Mouse (Mus musculus): ENCODE results near the gene Taf4. TPM values are rescaled to one million over a fixed set of nuclear protein-coding genes. Genes with fewer than 3 reads are reported as not detected.

Taf4 gene
- polyA plus RNA-seq, 1 experiment from 2014 or later = 4.9 TPM

DNA sequence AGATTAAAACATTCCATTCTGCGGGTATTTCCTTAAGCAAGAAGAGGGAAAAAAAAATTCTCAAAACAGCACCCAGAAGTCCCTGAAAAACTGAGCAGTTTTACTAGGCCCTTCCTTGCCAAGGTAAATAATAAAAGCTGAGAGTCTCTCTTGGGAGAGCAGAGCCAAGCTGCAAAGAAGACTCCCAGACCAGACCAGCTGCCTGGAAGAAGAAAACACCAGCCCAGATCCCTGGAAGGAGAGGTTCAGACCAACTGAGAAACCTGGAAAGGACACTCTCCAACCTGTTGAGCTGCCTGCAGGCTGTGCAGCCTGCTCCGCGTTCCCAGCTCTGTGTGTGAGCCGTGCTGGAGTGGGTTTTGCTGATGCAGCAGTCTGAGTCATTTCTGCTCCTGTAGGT, 41.2 kb upstream of the Taf4 start:
- ATAC-seq (replicated peaks; ENCODE audit: low FRiP score) = no peak
- Histone ChIP-seq H3K9ac (ENCODE audit: low read depth, low read length) (no peak overlapping the region), H3K4me3 (ENCODE audit: low read depth, low read length) (no peak overlapping the region), H3K27ac (ENCODE audit: low read depth, low read length) (no peak overlapping the region), H3K4me1 (replicated peaks; ENCODE audit: control insufficient read depth, insufficient read depth, low read length) (no peaks in the 10 kb centered on the region), H3K27me3 (replicated peaks; ENCODE audit: control insufficient read depth, insufficient read depth, low read length) (peaks cover 8% of the 10 kb centered on the region; the same call in 1 of the 2 replicates), H3K36me3 (ENCODE audit: control insufficient read depth, insufficient read depth, low read length) (no peaks in the 10 kb centered on the region), H3K9me3 (ENCODE audit: control insufficient read depth, low read length) (no peaks in the 10 kb centered on the region), H3K4me2 (no peak overlapping the region)
- no peak for DNase-seq (ENCODE audit: low spot score)
- WGBS = 69% methylated on average over 4 of the region's 4 CpGs

DNA sequence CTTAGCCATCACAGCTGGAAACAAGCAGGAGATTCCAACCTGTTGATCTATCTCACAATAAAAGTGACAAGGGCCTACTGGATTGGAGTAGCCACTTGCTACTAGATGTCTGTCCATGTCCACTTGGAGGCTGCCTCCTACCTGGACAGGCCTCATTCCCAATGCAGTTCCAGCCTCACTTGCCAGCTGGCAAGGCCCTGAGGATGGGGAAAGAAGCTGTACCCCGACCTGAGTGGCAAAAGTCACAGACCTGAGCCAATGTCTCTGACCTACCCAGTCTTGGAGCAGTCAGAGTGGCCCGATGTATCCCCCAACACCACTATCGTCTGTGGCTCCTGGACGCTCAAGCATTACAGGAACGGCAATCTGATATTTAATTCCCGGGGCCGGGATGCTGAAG, 37.2 kb upstream of the Taf4 start:
- H3K27ac ChIP-seq (ENCODE audit: low read depth, low read length) = no peak overlapping the region
- no peak overlapping the region for H3K4me3 ChIP-seq (ENCODE audit: low read depth, low read length)
- ATAC-seq (replicated peaks; ENCODE audit: low FRiP score) (no peak), DNase-seq (ENCODE audit: low spot score) (no peak)
- no peaks in the 10 kb centered on the region for H3K4me1 ChIP-seq (replicated peaks; ENCODE audit: control insufficient read depth, insufficient read depth, low read length)
- no peaks in the 10 kb centered on the region for H3K9me3 ChIP-seq (ENCODE audit: control insufficient read depth, low read length)
- no peak overlapping the region for H3K4me2 ChIP-seq
- H3K36me3 ChIP-seq (ENCODE audit: control insufficient read depth, insufficient read depth, low read length) = no peaks in the 10 kb centered on the region
- H3K27me3 ChIP-seq (replicated peaks; ENCODE audit: control insufficient read depth, insufficient read depth, low read length) = no peaks in the 10 kb centered on the region
- WGBS = 81% methylated on average over 7 of the region's 7 CpGs
- H3K9ac ChIP-seq (ENCODE audit: low read depth, low read length) = no peak overlapping the region

DNA sequence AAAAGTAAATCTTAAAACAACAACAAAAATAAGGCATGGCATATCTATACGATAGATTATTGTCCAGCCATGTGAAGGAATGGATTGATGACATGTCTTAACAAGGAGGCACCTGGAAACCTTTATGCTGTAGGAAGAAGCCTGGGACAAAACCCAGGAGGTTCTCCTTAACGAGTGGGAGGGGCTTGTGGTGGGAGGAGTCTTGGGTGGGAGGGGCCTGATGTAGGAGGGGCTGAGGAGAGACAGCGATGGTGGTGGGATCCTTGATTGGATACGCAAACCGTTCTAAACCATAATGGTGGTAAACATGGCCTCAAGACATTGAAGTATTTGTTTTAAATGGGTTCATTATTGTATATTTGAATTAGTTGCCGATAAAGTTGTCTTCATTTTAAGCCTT, 34.9 kb upstream of the Taf4 start:
- ATAC-seq (replicated peaks; ENCODE audit: low FRiP score) (no peak), DNase-seq (ENCODE audit: low spot score) (peak; percentile 25)
- no peak overlapping the region for H3K9ac ChIP-seq (ENCODE audit: low read depth, low read length)
- no peak overlapping the region for H3K4me2 ChIP-seq
- no peak overlapping the region for H3K27ac ChIP-seq (ENCODE audit: low read depth, low read length)
- no peaks in the 10 kb centered on the region for H3K36me3 ChIP-seq (ENCODE audit: control insufficient read depth, insufficient read depth, low read length)
- H3K4me3 ChIP-seq (ENCODE audit: low read depth, low read length) = no peak overlapping the region
- H3K4me1 ChIP-seq (replicated peaks; ENCODE audit: control insufficient read depth, insufficient read depth, low read length) = no peaks in the 10 kb centered on the region
- WGBS = 81% methylated on average over 6 of the region's 6 CpGs
- no peaks in the 10 kb centered on the region for H3K9me3 ChIP-seq (ENCODE audit: control insufficient read depth, low read length)
- 0 out of 2 replicates have a peak, but pooled peaks cover under 1% of the 10 kb centered on the region for H3K27me3 ChIP-seq (replicated peaks; ENCODE audit: control insufficient read depth, insufficient read depth, low read length)

DNA sequence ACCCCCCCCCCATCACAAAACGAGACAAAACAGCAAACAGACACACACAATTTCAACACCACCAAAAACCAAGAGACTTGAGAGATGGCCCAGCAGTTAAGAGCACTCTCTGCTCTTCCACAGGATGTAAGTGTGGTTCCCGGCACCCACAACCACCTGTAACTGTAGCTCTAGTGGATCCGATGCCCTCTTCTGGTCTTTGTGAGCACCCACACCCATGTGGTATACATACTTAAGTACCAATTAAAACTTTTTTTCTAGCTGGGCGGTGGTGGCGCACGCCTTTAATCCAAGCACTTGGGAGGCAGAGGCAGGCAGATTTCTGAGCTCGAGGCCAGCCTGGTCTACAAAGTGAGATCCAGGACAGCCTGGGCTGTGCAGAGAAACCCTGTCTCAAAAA, 34.2 kb upstream of the Taf4 start:
- Histone ChIP-seq H3K36me3 (ENCODE audit: control insufficient read depth, insufficient read depth, low read length) (no peaks in the 10 kb centered on the region), H3K4me1 (replicated peaks; ENCODE audit: control insufficient read depth, insufficient read depth, low read length) (no peaks in the 10 kb centered on the region), H3K4me3 (ENCODE audit: low read depth, low read length) (no peak overlapping the region), H3K4me2 (no peak overlapping the region), H3K9ac (ENCODE audit: low read depth, low read length) (no peak overlapping the region), H3K27ac (ENCODE audit: low read depth, low read length) (no peak overlapping the region), H3K9me3 (ENCODE audit: control insufficient read depth, low read length) (no peaks in the 10 kb centered on the region), H3K27me3 (replicated peaks; ENCODE audit: control insufficient read depth, insufficient read depth, low read length) (peaks cover 2% of the 10 kb centered on the region; the same call in 1 of the 2 replicates)
- ATAC-seq (replicated peaks; ENCODE audit: low FRiP score) = no peak
- 89% methylated on average over 7 of the region's 7 CpGs for WGBS
- no peak for DNase-seq (ENCODE audit: low spot score)

DNA sequence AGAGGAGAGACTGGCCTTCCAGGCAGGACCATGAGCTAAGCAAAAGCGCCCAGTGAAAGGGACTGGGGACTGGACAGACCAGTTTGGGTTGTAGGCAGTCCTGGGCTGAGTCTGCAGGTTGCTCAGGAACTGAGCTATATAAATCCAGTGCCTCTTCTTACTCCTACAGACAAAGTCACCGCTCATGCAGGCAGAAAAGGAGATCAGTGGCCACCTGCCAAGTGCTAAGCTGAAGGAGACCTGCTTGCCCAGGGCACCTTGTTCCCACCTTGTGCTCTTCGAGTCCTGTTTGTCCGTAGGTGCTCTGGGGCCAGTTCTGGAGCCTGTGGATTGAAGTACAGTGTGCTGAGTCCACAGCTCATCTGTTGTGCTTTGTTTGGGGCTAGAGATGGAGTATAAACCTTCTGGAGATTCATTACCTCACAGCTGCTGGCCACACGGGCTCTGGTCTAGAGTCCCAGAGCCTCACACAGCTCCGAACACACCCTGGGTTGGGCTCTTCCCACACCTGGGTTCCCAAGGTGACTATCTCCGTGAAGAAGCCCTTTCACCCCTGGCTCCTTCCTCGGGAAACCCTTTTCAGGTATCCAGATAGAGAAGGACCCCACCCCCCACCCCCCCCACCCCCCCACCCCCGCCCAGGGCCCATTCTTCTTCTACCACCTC, 30.0 kb upstream of the Taf4 start:
- Histone ChIP-seq H3K9ac (ENCODE audit: low read depth, low read length) (no peak overlapping the region), H3K4me2 (no peak overlapping the region), H3K36me3 (ENCODE audit: control insufficient read depth, insufficient read depth, low read length) (no peaks in the 10 kb centered on the region), H3K9me3 (ENCODE audit: control insufficient read depth, low read length) (no peaks in the 10 kb centered on the region), H3K4me3 (ENCODE audit: low read depth, low read length) (no peak overlapping the region), H3K27ac (ENCODE audit: low read depth, low read length) (no peak overlapping the region), H3K27me3 (replicated peaks; ENCODE audit: control insufficient read depth, insufficient read depth, low read length) (peaks cover 2% of the 10 kb centered on the region; the same call in 1 of the 2 replicates), H3K4me1 (replicated peaks; ENCODE audit: control insufficient read depth, insufficient read depth, low read length) (no peaks in the 10 kb centered on the region)
- no peak for ATAC-seq (replicated peaks; ENCODE audit: low FRiP score)
- DNase-seq (ENCODE audit: low spot score) = peak; percentile 29
- WGBS = 41% methylated on average over 9 of the region's 9 CpGs

DNA sequence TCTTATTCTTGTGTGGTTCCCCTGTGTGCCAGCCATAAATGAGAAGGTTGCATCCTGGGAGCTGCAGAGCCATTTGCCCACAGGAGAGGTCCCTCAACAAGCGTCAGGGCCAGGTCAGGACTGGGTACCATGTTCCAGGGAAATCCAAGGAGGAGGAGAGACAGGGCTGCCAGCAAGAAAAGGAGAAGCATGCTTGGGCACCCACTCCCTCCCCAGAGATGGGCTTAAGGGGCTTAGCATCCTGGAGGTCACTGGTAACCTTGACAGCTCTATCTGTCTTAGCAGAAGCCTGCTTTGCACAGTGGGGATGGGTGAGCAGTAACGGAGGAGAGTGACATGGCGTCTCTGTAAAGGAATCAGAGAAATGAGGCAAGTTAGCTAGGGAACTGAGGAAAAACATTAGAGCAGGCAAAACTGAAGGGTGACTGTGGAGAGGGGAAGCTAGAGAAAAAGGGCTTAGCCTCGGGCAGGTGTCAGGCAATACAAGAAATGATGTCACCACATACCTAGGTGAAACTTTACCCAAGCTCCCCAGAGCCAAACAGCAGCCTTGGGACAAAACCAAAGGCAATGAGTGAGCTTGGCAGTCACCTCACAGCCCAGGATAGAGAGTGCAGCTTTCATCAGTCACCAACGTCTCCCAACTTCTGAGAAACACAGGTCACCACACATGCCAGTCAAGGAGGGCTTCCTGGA, 29.4 kb upstream of the Taf4 start:
- peak; percentile 28 for DNase-seq (ENCODE audit: low spot score)
- WGBS = 53% methylated on average over 5 of the region's 5 CpGs
- H3K27ac ChIP-seq (ENCODE audit: low read depth, low read length) = no peak overlapping the region
- H3K4me1 ChIP-seq (replicated peaks; ENCODE audit: control insufficient read depth, insufficient read depth, low read length) = no peaks in the 10 kb centered on the region
- H3K9ac ChIP-seq (ENCODE audit: low read depth, low read length) = no peak overlapping the region
- H3K36me3 ChIP-seq (ENCODE audit: control insufficient read depth, insufficient read depth, low read length) = no peaks in the 10 kb centered on the region
- H3K27me3 ChIP-seq (replicated peaks; ENCODE audit: control insufficient read depth, insufficient read depth, low read length) = peaks cover 2% of the 10 kb centered on the region; the same call in 1 of the 2 replicates
- no peak overlapping the region for H3K4me2 ChIP-seq
- H3K4me3 ChIP-seq (ENCODE audit: low read depth, low read length) = no peak overlapping the region
- ATAC-seq (replicated peaks; ENCODE audit: low FRiP score) = no peak
- no peaks in the 10 kb centered on the region for H3K9me3 ChIP-seq (ENCODE audit: control insufficient read depth, low read length)

DNA sequence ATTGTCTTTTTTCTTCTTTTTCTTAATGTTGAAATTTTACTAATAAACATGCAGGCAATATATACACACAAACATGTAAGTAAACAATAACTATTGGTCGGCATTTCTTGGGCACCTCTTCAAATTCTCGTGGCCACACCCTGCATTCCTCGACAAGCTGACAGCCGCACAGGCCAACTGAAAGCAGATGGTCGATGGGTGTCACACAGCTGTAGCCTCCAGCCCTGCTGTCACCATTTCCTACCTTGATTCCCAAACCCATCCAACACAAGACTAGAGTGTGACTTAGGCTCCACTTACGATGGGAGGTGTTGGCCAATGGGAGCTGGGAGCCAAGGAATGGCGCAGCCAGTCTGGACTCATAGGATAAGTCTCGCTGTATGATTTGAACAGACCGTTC, 25.2 kb upstream of the Taf4 start:
- no peaks in the 10 kb centered on the region for H3K9me3 ChIP-seq (ENCODE audit: control insufficient read depth, low read length)
- no peak overlapping the region for H3K4me3 ChIP-seq (ENCODE audit: low read depth, low read length)
- 85% methylated on average over 9 of the region's 9 CpGs for WGBS
- no peak overlapping the region for H3K9ac ChIP-seq (ENCODE audit: low read depth, low read length)
- H3K4me2 ChIP-seq = no peak overlapping the region
- H3K27ac ChIP-seq (ENCODE audit: low read depth, low read length) = no peak overlapping the region
- no peak for DNase-seq (ENCODE audit: low spot score)
- H3K27me3 ChIP-seq (replicated peaks; ENCODE audit: control insufficient read depth, insufficient read depth, low read length) = peaks cover 2% of the 10 kb centered on the region; the same call in 1 of the 2 replicates
- H3K4me1 ChIP-seq (replicated peaks; ENCODE audit: control insufficient read depth, insufficient read depth, low read length) = no peaks in the 10 kb centered on the region
- no peaks in the 10 kb centered on the region for H3K36me3 ChIP-seq (ENCODE audit: control insufficient read depth, insufficient read depth, low read length)
- no peak for ATAC-seq (replicated peaks; ENCODE audit: low FRiP score)

DNA sequence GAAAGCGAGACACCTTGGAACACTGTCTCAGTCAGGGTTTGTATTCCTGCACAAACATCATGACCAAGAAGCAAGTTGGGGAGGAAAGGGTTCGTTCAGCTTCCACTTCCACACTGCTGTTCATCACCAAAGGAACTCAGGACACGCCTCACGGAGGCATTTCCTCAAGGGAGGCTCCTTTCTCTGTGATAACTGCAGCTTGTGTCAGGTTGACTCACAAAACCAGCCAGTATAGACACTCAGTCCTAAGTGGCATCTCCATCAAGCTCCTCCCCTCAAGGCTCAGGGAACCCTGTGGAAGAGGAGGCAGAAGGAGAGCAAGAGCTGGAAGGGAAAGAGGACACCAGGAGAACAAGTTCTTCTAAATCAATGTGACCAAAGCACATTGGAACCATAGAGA, 22.0 kb upstream of the Taf4 start:
- H3K27me3 ChIP-seq (replicated peaks; ENCODE audit: control insufficient read depth, insufficient read depth, low read length) = no peaks in the 10 kb centered on the region
- no peak overlapping the region for H3K9ac ChIP-seq (ENCODE audit: low read depth, low read length)
- no peaks in the 10 kb centered on the region for H3K4me1 ChIP-seq (replicated peaks; ENCODE audit: control insufficient read depth, insufficient read depth, low read length)
- no peak overlapping the region for H3K27ac ChIP-seq (ENCODE audit: low read depth, low read length)
- H3K36me3 ChIP-seq (ENCODE audit: control insufficient read depth, insufficient read depth, low read length) = no peaks in the 10 kb centered on the region
- H3K4me3 ChIP-seq (ENCODE audit: low read depth, low read length) = no peak overlapping the region
- no peak overlapping the region for H3K4me2 ChIP-seq
- DNase-seq (ENCODE audit: low spot score) (peak; percentile 23), ATAC-seq (replicated peaks; ENCODE audit: low FRiP score) (no peak)
- WGBS = 57% methylated on average over 4 of the region's 4 CpGs
- H3K9me3 ChIP-seq (ENCODE audit: control insufficient read depth, low read length) = no peaks in the 10 kb centered on the region

DNA sequence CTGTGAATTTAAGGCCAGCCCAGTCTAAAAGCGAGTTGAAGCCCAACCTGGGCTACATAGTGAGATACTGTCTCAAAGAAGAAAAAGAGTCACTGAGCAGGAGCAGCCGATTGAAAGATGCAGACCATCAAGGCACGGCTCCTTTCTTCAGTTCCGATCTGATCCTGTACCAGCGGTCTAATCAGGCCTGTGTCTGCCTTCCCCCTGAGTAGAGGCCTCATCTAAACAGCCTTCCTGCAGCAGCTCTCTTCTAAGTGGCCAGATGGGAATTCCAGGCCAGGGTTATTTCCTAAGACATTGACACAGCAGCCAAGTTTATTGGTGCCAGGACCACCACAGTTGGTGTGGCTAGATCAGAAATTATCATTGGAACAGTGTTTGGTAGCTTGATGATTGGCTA, 16.6 kb upstream of the Taf4 start:
- no peak overlapping the region for H3K4me3 ChIP-seq (ENCODE audit: low read depth, low read length)
- H3K9ac ChIP-seq (ENCODE audit: low read depth, low read length) = no peak overlapping the region
- ATAC-seq (replicated peaks; ENCODE audit: low FRiP score) (no peak), DNase-seq (ENCODE audit: low spot score) (peak; percentile 25)
- H3K4me2 ChIP-seq = no peak overlapping the region
- H3K27me3 ChIP-seq (replicated peaks; ENCODE audit: control insufficient read depth, insufficient read depth, low read length) = no peaks in the 10 kb centered on the region
- no peaks in the 10 kb centered on the region for H3K4me1 ChIP-seq (replicated peaks; ENCODE audit: control insufficient read depth, insufficient read depth, low read length)
- no peaks in the 10 kb centered on the region for H3K36me3 ChIP-seq (ENCODE audit: control insufficient read depth, insufficient read depth, low read length)
- no peak overlapping the region for H3K27ac ChIP-seq (ENCODE audit: low read depth, low read length)
- H3K9me3 ChIP-seq (ENCODE audit: control insufficient read depth, low read length) = no peaks in the 10 kb centered on the region
- WGBS = 79% methylated on average over 5 of the region's 5 CpGs

All from liver, embryonic 11.5 days (tissue).